Mouse (Mus musculus) embryonic facial prominence, embryonic 10.5 days (tissue): ENCODE results near the gene Ret. TPM values are rescaled to one million over a fixed set of nuclear protein-coding genes. Genes with fewer than 3 reads are reported as not detected.

Source experiments
- DNase-seq: peaks from one replicate; pipeline ENCODE4 v3.0.0-alpha.2; 2017; ENCODE audit warnings: low spot score
- H3K27ac ChIP-seq: fragments of 300-500 bp; sonication (generic); replicated peaks from 2 replicates; pipeline ENCODE4 v1.5.1; 2016; ENCODE audit warnings: mild to moderate bottlenecking
- H3K27me3 ChIP-seq: fragments of 300-500 bp; sonication (generic); replicated peaks from 2 replicates; pipeline ENCODE4 v1.6.1; 2016; ENCODE audit warnings: low read depth, mild to moderate bottlenecking; ENCODE audit not compliant: poor library complexity, severe bottlenecking
- H3K36me3 ChIP-seq: fragments of 300-500 bp; sonication (generic); replicated peaks from 2 replicates; pipeline ENCODE4 v1.6.1; 2016; ENCODE audit warnings: mild to moderate bottlenecking, moderate library complexity
- H3K4me1 ChIP-seq: fragments of 300-500 bp; sonication (generic); 2 replicates; pipeline ENCODE4 v1.6.1; 2016
- H3K4me3 ChIP-seq: fragments of 300-500 bp; sonication (generic); 2 replicates; pipeline ENCODE4 v1.5.1; 2016; ENCODE audit warnings: mild to moderate bottlenecking, moderate library complexity
- H3K9me3 ChIP-seq: fragments of 300-500 bp; sonication (generic); 2 replicates; pipeline ENCODE4 v1.6.1; 2016; ENCODE audit warnings: mild to moderate bottlenecking
- WGBS: fragments of 180-500 bp; shearing (Covaris S2); methylation state at CpG from one replicate; pipeline ENCODE4 v1.1.7; 2016; 5-methylcytosine and 5-hydroxymethylcytosine counted together
- polyA plus RNA-seq: library from polyadenylated mRNA; unstranded; fragments of >200 nt; fragmentation: Nextera tagmentation; extraction: Ambion mirVana; gene quantifications from 2 replicates; pipeline ENCODE4 v1.2.1, GENCODE M21; 2016

Gene Ret
- polyA plus RNA-seq, 1 experiment from 2014 or later = 1.2 TPM

- Histone ChIP-seq H3K27ac (no peak overlapping the region), H3K36me3 (no peaks in the 10 kb centered on the region), H3K4me1 (peaks cover 9% of the 10 kb centered on the region), H3K27me3 (no peaks in the 10 kb centered on the region), H3K9me3 (no peaks in the 10 kb centered on the region), H3K4me3 (no peak overlapping the region)
- WGBS = 82% methylated on average over 2 of the region's 2 CpGs
- DNase-seq = no peak
Observed at GRCm38 (mm10) chr6:118137148-118137547, 60.4 kb downstream of the Ret start.

GRCm38 (mm10) chr6:118134461-118134860 lies 63.1 kb downstream of the Ret start:
- Histone ChIP-seq H3K9me3 (no peaks in the 10 kb centered on the region), H3K4me1 (peaks cover 9% of the 10 kb centered on the region)
- WGBS = 58% methylated on average over 1 of the region's 1 CpGs

DNA sequence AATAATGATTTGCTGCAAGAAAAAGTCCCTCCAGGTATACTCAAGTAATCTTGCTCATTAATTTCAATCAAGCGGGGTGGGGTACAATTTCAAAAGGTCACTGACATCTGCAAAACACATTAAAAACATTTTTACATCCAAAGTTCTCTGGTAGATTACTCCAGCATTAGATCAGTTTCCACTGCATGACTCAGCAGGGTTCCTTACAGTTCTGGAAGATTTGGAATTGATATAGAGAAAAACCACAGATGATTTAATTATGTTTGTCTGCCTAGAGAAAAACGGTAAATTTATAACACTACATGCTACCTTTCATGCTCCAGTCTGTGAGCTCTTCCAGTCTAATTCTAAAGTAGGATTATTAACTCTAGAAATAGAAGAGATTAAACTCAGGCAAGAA lies 67.5 kb downstream of the Ret start:
- Histone ChIP-seq H3K9me3 (no peaks in the 10 kb centered on the region), H3K36me3 (peaks cover 4% of the 10 kb centered on the region; the same call in 1 of the 2 replicates), H3K27me3 (no peaks in the 10 kb centered on the region), H3K4me3 (no peak overlapping the region), H3K4me1 (no peaks in the 10 kb centered on the region), H3K27ac (no peak overlapping the region)
- no peak for DNase-seq
- 83% methylated on average over 2 of the region's 2 CpGs for WGBS

More at GRCm38 (mm10) chr6:118134461-118134860, 63.1 kb downstream of the Ret start:
- Histone ChIP-seq H3K27me3 (no peaks in the 10 kb centered on the region), H3K36me3 (no peaks in the 10 kb centered on the region), H3K4me3 (no peak overlapping the region), H3K27ac (no peak overlapping the region)
- no peak for DNase-seq

GRCm38 (mm10) chr6:118127827-118128487 lies 69.6 kb downstream of the Ret start:
- Histone ChIP-seq H3K27me3 (no peaks in the 10 kb centered on the region), H3K27ac (no peak overlapping the region), H3K4me1 (no peaks in the 10 kb centered on the region), H3K4me3 (no peak overlapping the region), H3K36me3 (peaks cover 12% of the 10 kb centered on the region), H3K9me3 (no peaks in the 10 kb centered on the region)
- 82% methylated on average over 6 of the region's 6 CpGs for WGBS
- DNase-seq = no peak

GRCm38 (mm10) chr6:118127198-118127597 lies 70.3 kb downstream of the Ret start:
- no peak overlapping the region for H3K27ac ChIP-seq
- H3K36me3 ChIP-seq = peaks cover 19% of the 10 kb centered on the region
- DNase-seq = no peak
- H3K9me3 ChIP-seq = no peaks in the 10 kb centered on the region
- H3K27me3 ChIP-seq = no peaks in the 10 kb centered on the region
- WGBS = 79% methylated on average over 7 of the region's 7 CpGs
- no peak overlapping the region for H3K4me3 ChIP-seq
- no peaks in the 10 kb centered on the region for H3K4me1 ChIP-seq

GRCm38 (mm10) chr6:118126577-118126976 lies 70.9 kb downstream of the Ret start:
- H3K9me3 ChIP-seq = no peaks in the 10 kb centered on the region
- no peak overlapping the region for H3K27ac ChIP-seq
- no peak for DNase-seq
- H3K36me3 ChIP-seq = peaks cover 21% of the 10 kb centered on the region
- H3K4me1 ChIP-seq = no peaks in the 10 kb centered on the region
- H3K27me3 ChIP-seq = no peaks in the 10 kb centered on the region
- no peak overlapping the region for H3K4me3 ChIP-seq

DNA sequence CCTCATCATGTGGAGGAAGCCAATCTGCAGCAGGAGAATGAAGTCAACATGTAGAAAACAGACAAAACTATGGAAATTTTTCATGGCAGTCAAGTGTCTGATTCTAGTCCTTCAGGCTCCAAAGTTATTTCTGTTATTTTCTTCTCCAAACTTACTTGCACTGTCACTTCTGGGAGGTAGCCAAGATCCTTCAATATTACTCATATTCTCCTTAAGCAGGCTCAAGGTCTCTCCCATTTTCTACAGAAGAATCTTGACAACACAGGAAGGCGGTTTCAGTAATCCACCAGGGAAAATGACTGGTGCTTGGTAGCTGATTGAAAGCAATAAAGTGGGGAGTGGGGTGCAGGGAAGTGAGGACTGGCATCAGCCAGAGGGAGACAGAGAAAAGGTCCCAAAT lies 74.8 kb downstream of the Ret start:
- peaks cover 23% of the 10 kb centered on the region for H3K36me3 ChIP-seq
- H3K27ac ChIP-seq = no peak overlapping the region
- no peak overlapping the region for H3K4me3 ChIP-seq
- no peaks in the 10 kb centered on the region for H3K27me3 ChIP-seq
- WGBS = 96% methylated on average over 1 of the region's 1 CpGs
- no peaks in the 10 kb centered on the region for H3K4me1 ChIP-seq
- H3K9me3 ChIP-seq = no peaks in the 10 kb centered on the region
- DNase-seq = no peak

- no peaks in the 10 kb centered on the region for H3K9me3 ChIP-seq
- peaks cover 5% of the 10 kb centered on the region; the same call in 1 of the 2 replicates for H3K36me3 ChIP-seq
- H3K27me3 ChIP-seq = no peaks in the 10 kb centered on the region
- no peak overlapping the region for H3K27ac ChIP-seq
- no peak for DNase-seq
- 67% methylated on average over 1 of the region's 1 CpGs for WGBS
- no peaks in the 10 kb centered on the region for H3K4me1 ChIP-seq
- no peak overlapping the region for H3K4me3 ChIP-seq
Observed at GRCm38 (mm10) chr6:118111810-118112209, 85.7 kb downstream of the Ret start.

Other genes starting within 250 kb of the Ret start
- 0.06 and 0.13 TPM in 2 replicates for gene Rasgef1a, start 186.3 kb downstream of the Ret start, polyA plus RNA-seq
- 6.6 TPM in 2 replicates for gene Csgalnact2, start 58.6 kb downstream of the Ret start, polyA plus RNA-seq
- 54.7 and 57.0 TPM in 2 replicates for gene Bms1, start 221.8 kb upstream of the Ret start, polyA plus RNA-seq